Mouse (Mus musculus): Measurements from ENCODE around the gene Lman1l.

- TF ChIP-seq CTCF (IDR thresholded peaks at IDR 0.05; ENCODE audit: insufficient read depth, low read length): no peak
- no peak for TF ChIP-seq POLR2A (IDR thresholded peaks at IDR 0.05; ENCODE audit: borderline replicate concordance, extremely low read depth, low read depth, low read length)
These were observed at the start of gene Lman1l for GRCm38 (mm10) chr9:57620674-57621073.
